Mouse (Mus musculus): ENCODE measurements at regions not wholly inside any gene's neighbourhood (a gene's known extent, or its start where the extent isn't known, plus 50 kb on each side); places are given as distances from the start of the nearest gene placed in this dataset.

DNA sequence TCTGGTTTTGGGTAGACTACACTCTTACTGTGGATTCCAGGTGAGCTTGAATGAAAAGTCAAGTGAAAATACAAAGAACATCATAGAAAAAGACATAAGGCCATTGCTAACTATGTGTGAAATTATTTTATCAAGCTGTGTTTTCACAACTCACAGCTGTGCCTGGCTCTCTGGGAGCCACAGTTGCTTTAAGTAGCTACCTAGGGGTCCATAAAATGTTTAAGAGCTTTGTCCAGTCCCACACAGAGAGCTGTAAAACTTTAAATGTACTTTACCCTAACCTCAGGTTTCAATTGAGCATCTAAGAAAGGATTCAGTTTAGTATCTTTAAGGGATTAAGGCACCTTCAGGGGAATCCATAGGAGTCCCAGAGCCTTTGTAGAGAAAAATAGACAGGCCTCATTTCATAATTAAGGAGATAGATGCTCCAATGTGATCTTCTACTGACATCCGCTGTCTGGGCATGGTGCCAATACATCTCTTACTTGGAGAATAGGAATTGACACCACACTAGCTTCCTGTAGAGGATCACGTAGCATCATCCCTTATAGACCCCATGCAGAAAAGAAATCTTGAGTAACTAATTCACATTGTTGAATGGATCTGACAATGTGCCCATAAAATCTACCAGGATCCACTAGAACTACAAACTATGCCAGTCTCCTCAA is 626.5 kb downstream of the Gsdmc2 start:
- ATAC-seq (replicated peaks; ENCODE audit: low FRiP score, poor library complexity, severe bottlenecking) = no peak

DNA sequence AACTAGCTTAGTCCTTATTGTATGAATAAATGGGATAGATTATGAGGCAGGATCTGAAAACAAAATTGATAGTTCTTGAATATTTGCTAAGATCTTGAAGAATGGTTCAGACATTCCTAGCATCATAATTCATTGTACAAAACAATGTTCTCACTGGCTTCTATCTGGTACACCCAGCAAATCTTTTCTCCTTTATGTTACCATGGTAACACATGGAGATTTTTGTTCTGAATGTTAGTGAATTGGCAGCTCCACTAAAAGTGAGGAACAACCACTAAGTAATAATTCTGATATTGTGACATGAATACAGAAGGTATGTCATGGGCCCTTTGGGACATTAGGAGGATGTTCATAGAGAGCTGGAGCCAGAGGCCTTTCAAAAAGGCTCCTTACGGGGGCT is 639.8 kb downstream of the Gsdmc2 start:
- ATAC-seq (replicated peaks; ENCODE audit: low FRiP score, poor library complexity, severe bottlenecking) = no peak

DNA sequence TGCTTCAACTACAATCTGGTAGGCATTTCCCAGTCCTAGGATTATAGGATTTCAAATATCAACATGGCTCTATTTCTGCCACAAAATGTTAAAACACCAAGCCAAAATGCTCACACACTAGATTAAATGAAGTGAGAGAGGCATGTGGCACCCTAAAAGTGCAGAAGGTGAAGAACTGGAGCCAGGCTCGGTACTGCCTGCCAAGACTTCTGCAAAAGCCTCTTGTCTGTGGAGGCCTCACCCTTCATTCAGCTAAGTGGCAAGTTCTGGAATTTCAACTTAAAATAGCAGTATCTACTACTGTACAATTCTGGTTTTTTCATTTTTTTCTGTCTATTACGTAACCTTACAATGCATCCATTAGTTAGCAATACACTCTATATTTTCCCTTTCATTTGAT is 649.9 kb downstream of the Gsdmc2 start:
- ATAC-seq (replicated peaks; ENCODE audit: low FRiP score, poor library complexity, severe bottlenecking) = no peak

DNA sequence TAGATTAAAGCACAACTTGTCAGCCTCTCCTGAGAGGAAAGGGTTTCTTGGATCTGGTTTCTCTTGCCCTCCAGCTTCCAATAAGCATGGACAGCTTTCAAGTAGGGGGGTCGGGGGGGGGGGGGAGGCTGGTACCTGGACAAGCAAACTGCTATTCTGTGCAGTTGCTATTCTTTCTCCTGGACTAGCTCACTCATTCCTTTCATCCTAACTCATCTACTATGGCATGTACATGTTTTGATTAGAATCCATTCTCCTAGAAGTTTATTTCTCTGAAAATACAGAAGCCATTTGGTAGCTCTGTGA is 650.5 kb downstream of the Gsdmc2 start:
- no peak for ATAC-seq (replicated peaks; ENCODE audit: low FRiP score, poor library complexity, severe bottlenecking)

DNA sequence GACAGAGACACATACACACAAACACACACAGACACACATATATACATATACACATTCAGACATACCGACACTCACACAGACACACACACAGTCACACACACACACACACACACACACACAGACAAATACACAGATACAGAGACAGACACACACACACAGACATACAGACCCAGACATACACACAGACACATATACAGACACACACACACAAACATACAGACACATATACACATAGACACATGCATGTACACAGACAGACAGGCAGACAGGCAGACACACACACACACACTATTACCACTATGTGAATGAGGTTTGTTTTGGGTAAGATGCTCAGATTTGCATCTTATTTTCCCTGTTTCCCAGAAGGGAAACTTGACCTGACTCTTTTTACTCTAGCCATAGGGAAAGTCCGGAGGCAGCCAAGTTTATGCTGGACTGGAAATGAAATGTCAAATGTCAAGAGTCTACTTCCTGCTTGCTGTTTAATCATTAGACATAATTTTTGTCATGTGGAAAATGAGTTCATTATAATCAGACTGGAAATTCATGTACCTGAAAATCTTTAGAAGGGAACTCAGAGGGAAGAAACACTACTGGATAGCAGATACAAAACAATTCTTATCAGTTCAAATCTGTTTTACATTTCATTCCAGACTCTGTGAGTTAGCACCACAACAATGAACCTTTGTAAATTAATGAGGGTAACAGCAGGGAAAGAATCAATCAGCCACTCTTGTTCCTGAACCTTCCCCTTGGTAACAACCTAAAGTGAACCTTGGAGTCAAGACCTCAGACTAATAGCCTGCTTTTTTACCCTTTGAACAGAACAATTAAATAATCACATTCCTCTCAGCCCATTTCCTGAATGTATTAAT is 651.1 kb downstream of the Gsdmc2 start:
- no peak for ATAC-seq (replicated peaks; ENCODE audit: low FRiP score, poor library complexity, severe bottlenecking)

DNA sequence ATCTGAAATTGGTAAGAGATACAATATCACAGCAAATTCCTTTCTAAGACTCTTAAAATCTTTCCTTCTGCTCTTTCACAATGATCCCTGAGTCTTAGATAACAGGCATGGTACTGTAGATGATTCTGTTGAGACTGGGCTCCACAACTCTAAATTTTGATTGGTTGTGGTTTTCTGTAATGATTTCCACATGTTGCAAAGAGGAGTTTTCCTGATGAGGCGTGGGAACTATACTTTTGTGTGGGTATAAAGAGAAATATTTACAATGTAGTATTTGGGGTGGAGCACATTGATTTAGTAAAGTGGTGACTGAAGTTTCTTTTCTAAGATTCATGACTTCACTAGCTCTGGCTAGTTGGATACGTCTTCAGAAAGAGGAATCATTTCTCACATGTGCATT is 653.2 kb downstream of the Gsdmc2 start:
- no peak for ATAC-seq (replicated peaks; ENCODE audit: low FRiP score, poor library complexity, severe bottlenecking)

DNA sequence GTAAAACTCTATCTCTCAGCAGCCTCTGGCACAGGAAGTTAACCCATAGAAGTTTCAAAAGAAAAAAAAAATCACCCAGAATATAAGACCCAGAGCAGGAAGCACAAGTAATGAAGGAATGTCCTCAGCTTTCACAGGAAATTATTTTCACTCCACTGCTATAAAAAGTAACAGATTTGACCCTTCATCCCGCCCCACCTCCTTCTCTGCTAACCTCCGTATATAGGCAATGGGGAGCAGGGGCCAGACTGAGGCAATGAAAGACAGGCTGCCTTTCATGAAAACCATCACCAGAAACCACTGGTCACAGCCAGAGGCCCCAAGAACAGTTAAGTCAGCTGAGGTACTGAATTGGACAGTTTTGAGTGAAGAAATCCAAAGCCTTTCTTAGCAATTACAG is 654.9 kb downstream of the Gsdmc2 start:
- no peak for ATAC-seq (replicated peaks; ENCODE audit: low FRiP score, poor library complexity, severe bottlenecking)

DNA sequence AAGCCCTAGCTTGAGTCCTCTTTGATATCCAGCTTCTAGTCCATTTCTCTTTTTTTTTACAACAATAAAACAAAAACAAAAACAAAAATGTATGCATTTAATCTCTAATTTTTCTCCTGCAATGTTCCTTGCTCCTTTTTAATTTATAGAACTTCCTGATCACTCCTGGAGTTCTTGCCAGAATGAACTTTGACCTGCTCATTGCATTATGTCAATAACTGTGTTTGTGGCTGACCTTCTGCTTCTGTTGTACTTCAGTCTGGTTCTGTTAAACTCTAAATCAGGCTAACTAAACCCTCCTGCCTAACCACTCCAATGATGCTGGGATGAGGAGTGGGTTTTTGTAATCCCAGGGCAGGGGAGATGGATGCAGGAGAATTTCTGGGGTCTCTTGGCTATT is 674.0 kb downstream of the Gsdmc2 start:
- no peak for ATAC-seq (replicated peaks; ENCODE audit: low FRiP score, poor library complexity, severe bottlenecking)

DNA sequence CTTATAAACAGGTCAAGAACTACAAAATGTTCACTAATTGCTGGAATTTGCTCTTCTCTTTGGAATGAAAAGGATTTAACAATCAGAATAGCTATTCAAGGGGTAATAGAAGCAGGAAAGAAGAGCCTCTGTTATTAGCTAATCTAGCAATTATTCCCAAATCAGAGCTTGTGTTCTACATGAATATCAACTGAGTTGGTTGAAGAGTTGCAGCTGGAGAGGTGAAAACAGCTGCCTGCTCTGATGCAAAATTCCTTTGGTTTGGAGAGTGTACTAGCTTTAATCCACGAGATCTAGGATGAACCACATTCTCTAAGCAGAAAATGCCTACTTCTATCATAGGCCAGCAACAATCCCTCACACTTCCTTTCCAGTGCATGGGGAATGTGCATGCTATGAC is 674.8 kb downstream of the Gsdmc2 start:
- no peak for ATAC-seq (replicated peaks; ENCODE audit: low FRiP score, poor library complexity, severe bottlenecking)

DNA sequence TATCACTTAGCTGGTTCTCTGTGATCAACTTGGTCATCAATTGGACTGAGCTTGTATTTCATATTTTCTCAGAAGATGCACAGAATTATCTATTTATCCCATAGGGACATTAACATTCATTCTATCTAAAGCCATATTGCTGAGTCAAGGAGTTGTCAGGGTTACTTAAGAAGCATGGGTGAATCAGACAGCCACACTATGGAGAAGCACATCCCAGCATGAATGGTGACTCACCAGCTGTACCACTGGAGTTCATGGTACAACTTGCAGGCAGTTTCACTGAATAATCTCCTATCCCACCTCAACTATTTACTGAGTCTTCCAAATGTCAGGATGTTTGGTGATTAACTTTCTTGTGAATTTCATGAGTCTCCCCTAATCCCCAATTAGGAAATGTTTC is 678.6 kb downstream of the Gsdmc2 start:
- ATAC-seq (replicated peaks; ENCODE audit: low FRiP score, poor library complexity, severe bottlenecking) = no peak

DNA sequence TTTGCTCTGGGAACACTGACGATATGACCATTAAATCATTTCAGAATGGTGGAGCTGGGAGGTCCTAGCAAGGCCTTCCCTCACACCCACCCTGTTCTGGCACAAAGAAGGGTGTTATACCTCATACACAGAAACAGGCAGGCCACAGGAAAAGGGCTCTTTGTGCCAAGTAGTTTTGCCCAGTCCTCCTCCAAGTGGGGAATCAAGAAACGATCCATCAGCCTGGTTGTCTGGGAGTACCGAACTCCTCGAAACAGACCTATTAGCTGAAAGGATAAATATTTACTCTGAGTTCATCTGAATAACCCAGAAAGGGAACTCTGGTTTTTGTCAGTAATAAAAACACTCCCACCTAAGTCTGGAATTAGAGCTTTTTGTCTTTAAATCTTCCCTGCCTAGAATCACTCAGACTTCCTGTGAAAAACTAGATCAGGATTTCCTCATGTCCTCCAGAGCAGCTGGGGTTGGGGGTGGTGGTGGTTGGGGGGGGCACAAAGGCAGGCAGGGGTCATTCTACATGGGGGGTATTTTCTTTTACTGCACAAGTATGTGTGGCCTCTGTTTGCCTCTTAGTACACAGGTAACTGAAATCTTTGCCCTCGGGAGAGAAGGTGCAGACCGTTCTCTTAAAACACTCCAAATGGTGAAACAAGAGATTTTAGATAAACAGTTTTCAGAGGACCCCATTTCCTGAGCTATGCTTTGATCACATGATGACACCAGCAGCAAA is 681.3 kb downstream of the Gsdmc2 start:
- ATAC-seq (replicated peaks; ENCODE audit: low FRiP score, poor library complexity, severe bottlenecking) = no peak

DNA sequence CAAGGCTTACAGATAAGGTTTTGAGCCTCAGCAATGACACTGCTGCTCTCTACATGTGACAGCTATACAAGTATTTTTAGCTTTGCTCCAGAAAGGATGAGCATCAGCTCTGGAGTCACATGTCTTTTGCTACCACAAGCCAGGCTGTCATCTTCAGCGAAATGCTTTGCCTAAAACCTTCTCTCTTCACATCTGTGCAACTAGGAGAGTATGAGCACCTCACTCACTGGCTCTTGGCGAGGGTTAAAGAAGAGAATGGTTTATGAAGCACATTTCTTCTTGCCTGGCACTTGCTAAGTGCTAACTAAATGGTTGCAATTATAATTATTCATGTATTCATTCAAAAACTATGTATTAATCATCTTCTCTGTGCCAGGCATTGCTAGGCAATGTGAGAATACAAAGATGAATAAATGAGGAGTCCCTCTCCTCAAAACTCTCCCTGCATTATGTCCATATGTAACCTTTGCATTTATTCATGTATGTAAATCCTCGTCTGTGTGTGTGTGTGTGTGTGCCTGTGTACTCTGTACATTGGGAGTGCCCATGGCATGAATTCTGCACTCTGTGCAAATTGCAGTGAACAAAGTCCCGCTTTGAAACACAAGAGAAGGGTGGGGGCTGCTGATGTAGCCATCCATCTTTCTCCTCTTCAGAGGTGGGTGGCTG is 682.0 kb downstream of the Gsdmc2 start:
- ATAC-seq (replicated peaks; ENCODE audit: low FRiP score, poor library complexity, severe bottlenecking) = no peak

DNA sequence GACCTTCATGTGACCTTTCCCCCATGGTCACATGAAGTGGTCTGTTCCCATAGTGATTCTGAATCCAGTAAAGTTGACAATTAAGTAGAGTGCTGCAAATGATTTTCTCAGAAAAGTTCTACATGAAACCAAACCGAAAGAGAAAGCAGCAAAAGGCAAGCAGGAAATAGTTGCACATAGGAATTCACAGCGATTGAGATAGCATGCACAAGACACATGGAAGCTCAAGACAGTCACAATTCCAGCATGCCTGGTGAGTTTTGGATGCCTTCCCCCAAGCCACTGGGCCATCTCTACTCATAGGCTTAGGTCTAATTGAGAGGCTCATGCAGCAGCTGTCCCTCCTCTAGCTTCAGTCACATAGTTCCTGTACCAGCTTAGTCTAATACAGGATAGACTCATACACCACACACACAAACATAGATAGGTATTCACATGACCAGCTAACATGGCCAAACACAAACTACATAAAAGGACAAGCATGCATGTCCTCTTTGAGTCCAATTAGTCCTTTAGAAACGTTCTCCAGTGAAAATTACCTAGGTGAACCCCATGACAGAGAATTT is 721.8 kb downstream of the Gsdmc2 start:
- ATAC-seq (replicated peaks; ENCODE audit: low FRiP score, poor library complexity, severe bottlenecking) = no peak

DNA sequence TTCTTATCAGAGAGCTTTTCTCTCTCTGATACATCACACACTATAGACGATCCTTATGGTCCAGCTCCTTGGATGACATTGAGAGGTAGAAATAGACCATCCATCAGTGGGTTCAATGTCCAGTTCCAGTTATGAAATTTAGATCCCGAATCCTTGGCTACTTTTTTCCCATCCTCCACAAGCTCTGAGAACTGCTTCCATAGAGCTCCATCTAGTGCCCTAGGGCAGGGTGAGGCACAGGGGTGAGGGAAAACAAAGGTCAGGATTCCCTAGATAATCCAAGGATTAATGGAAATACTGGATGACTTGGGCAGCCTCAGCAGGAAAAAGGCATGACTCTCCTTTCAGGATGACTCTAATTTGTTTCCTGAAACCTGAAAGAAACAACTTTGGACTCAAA is 732.1 kb downstream of the Gsdmc2 start:
- ATAC-seq (replicated peaks; ENCODE audit: low FRiP score, poor library complexity, severe bottlenecking) = no peak

DNA sequence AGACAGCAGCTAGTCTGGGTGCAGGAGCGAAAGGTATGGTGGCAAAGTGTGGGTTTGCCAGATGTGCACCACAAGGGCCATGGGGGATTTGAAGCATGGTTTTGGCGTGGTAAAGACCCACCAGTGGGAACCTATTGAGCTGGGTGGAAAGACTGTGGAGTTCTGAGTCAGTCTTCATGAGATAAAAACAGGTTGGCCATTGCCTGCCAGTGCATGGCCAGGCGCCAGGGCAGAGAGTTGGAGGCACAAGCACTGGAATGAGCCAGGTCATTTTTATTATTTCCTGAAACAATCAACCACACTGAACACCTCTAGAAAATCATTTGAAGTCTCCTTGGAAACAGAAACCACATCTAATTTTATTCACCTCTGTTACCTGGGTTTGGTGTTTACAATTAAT is 744.9 kb downstream of the Gsdmc2 start:
- ATAC-seq (replicated peaks; ENCODE audit: low FRiP score, poor library complexity, severe bottlenecking) = no peak

DNA sequence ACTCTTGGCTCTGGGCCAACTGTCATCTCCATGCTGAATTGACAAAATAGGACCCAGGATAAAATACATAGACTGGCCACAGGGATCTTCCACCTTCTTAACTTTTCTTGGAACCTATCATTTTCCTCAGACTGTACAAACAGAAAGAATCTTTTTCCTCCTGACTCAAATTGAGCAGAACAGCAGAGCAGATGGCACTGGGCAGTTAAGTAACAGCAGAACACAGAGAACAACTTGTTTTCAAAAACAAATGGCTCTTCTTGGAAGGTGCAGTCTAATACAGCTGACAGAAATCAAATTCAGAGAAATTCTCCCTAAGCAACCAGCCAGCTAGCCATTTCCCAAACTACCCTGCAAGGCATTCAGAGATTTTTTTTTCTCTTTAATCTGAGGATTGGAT is 763.0 kb downstream of the Gsdmc2 start:
- ATAC-seq (replicated peaks; ENCODE audit: low FRiP score, poor library complexity, severe bottlenecking) = no peak

DNA sequence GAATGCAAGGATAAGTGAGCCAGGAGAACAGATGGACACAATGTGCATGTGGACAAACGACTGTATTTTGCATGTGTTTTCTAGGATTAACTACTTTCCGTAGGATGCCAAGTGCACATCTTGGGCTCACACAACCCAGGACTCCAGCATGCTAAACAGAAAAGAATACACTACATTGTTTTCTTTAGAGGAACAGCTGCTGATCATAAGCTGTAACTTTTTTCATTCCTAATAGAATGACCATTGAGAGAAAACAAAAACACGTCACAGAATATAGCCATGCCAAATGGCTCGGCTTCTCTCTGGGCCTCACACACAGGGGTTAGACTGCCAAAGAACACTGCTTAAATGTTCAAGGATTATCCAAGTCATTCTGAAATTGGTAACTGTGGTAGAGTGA is 765.2 kb downstream of the Gsdmc2 start:
- ATAC-seq (replicated peaks; ENCODE audit: low FRiP score, poor library complexity, severe bottlenecking) = no peak

DNA sequence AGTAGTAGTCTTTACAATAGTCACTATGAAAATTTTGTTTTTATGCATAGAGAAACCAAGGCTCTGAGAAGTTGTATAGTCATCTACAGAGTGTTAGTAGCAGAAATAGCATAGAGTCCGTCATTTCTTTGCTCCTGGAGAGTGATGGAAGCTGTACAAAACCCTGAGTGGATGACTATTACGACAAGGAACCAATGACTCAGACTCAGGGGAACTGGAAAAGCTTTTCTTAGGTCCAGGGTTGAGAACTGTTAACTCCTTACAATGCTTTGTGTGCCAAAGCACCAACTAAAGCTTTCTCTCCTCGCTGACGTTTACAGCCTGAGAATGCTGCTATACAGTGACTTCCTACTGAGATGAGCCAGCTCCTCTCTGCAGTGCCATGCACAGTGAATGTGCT is 773.1 kb downstream of the Gsdmc2 start:
- no peak for ATAC-seq (replicated peaks; ENCODE audit: low FRiP score, poor library complexity, severe bottlenecking)

DNA sequence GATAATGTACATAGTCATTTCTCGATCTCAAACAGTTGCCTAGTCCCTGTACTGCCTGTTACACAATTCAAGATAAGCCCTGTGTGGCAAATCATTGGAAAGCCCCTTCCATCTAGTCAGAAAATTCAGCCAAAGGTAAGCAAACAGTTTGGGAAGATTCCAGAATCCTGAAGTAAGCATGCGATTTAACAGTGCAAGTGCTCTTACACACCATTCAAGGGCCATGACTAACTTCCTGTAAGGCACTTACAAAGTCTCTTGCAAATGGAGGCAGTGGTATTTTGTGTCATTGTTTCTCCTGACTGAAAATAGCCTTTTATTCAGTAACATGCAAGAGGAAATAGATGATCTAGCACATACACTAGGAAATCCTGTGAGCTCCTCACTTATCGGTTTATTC is 777.9 kb downstream of the Gsdmc2 start:
- no peak for ATAC-seq (replicated peaks; ENCODE audit: low FRiP score, poor library complexity, severe bottlenecking)

DNA sequence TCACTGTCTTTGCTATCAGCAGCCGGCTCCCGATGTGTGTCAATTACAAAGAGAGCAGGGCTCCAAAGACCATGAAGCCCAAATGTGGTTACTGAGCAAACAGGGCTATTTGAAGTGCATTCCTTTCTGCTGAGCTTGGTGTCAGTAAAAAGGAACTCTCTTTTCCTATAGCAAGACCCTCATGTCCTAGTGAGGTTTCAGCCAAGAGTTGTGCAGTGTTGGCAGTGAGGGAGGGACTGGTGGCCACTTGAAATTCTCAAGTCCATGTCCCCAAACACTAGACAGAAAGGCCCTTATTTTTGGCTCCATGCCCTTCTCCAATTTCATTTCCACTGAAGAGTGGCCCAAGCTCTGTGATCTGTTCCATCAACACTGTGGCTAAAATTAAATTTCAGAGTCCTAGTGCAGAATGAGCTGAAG is 778.9 kb downstream of the Gsdmc2 start:
- no peak for ATAC-seq (replicated peaks; ENCODE audit: low FRiP score, poor library complexity, severe bottlenecking)

All from erythroblast, adult 5-6 weeks (primary cell).